Mouse (Mus musculus): ENCODE data around the gene Mgst3. TPM values are rescaled to one million over a fixed set of nuclear protein-coding genes. Genes with fewer than 3 reads are reported as not detected.
A peak's percentile ranks its signal among the peaks of the same experiment; 100 is the strongest.
"Not testable (repeated sequence)": the region's sequence is repeated elsewhere in the genome, so short reads cannot be mapped to it uniquely, and the experiment has no call there.

Mgst3 gene
- polyA plus RNA-seq, 1 experiment from 2014 or later: 223 TPM

DNA sequence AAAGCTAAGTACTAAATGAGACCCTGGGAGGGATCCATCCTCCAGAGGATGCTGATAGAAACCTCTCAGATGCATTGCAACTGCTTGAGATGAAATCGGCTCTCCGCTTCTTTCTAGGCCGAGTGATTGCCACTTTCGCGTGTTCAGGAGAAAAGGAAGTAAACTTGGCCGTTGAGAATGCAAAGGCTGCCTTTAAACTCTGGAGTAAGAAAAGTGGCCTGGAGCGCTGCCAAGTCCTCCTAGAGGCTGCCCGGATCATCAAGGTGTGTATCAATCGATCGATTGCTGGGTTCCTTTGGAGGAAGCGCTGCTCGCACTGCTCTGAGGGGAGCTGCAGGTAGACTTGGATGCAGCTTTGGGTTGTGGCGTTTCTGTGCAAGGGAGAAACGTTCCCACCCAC, 41.2 kb downstream of the Mgst3 start:
- H3K9ac ChIP-seq (replicated peaks): no peak overlapping the region
- no peak overlapping the region for H3K4me2 ChIP-seq
- no peaks in the 10 kb centered on the region for H3K9me3 ChIP-seq (replicated peaks)
- H3K4me3 ChIP-seq (replicated peaks): no peak overlapping the region
- no peak for ATAC-seq (ENCODE audit: low FRiP score)
- H3K36me3 ChIP-seq: peaks cover 30% of the 10 kb centered on the region
- H3K27ac ChIP-seq (replicated peaks): no peak overlapping the region
- peaks cover 12% of the 10 kb centered on the region for H3K4me1 ChIP-seq
- WGBS: 91% methylated on average over 14 of the region's 14 CpGs
- H3K27me3 ChIP-seq (replicated peaks): no peaks in the 10 kb centered on the region

DNA sequence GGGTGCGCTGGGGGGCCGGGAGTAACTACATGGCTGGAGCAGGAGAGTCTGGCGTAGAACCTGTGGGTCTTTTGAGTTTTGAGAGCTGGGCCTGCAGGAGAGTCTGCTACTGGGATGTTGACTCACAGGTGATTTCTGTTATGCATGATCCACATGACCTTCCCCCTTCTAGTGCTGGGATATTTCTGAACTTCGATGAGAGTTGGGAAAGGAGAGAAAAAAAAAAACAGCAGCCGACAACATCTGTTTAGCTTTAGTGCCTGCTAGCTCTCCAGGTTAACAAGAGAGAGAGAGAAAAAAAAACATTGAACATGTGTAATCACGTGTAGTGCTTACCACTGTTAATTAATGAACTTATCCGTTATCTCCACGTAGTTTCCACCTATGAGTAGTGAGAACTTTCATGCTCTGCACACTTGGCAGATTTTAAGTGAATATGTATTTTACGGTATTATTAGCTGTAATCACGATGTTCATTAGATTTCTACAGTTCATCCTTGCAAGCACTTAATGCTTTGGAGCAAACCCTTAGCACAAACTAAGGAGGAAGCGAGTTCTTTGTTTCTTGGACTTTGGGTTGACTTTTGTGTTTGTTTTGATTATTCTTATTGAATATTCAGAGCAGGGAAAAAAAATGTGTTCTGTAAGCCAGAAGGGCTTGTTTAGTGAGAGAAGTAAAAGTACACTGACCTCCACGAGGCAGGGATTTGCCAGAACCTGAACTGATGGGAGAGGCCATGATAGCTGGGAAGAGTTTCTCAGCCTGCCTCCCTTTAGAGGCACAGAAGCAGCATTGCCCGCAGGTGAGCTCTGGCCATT, 42.8 kb downstream of the Mgst3 start:
- 34% methylated on average over 13 of the region's 13 CpGs for WGBS
- Histone ChIP-seq H3K4me1 (peaks cover 12% of the 10 kb centered on the region), H3K9me3 (replicated peaks) (no peaks in the 10 kb centered on the region), H3K4me3 (replicated peaks) (peak overlapping the region; percentile 79), H3K27ac (replicated peaks) (peak overlapping the region; percentile 81), H3K27me3 (replicated peaks) (no peaks in the 10 kb centered on the region), H3K9ac (replicated peaks) (peak overlapping the region; percentile 77), H3K36me3 (peaks cover 14% of the 10 kb centered on the region), H3K4me2 (peak overlapping the region; percentile 85)
- no peak for ATAC-seq (ENCODE audit: low FRiP score)

DNA sequence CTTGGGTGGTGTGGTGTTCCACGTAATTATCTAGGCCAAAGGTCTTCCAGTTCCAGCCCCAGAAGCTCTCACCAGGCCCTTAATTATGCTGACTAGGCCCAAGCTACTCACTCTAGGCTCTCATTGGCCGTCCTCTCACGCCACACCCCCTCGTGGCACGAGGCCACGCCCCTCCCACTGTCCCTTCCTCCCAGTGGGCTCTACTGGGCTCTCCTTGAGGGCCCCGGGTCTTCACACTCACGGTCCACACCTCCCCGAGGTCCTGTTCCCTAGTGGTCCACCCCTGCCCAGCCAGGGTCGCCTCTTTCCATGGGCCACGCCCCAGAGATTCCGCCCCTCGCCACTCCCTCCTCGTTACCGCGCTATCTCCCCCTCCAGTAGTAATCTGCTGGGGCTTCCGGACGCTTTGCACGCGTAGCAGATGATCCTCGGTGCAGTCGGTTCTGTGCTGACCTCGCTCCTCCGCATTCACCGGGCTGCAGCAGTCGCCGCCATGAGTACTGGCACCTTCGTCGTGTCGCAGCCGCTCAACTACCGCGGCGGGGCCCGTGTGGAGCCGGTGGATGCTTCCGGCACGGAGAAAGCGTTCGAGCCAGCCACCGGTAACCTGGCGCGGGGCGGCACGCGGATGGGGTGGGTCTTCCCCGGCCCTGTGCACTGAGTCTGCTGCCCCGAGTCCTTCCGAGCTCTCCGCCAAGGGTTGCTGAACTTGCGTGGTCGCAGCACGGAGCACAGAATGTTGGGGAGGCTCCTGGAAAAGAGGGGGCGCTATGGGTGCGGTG, 43.6 kb downstream of the Mgst3 start, which contains the start of gene Aldh9a1:
Aldh9a1 (plus strand) TSS at position 177 of the 782 bp plus-strand sequence.
- ATAC-seq (ENCODE audit: low FRiP score): peak; percentile 97
- Histone ChIP-seq H3K9ac (replicated peaks) (peak within 1 kb of the TSS; percentile 77), H3K27ac (replicated peaks) (peak within 1 kb of the TSS; percentile 81), H3K4me3 (replicated peaks) (peak within 1 kb of the TSS; percentile 79), H3K9me3 (replicated peaks) (no peaks in the 10 kb centered on the region), H3K27me3 (replicated peaks) (no peaks in the 10 kb centered on the region), H3K36me3 (peaks cover 9% of the 10 kb centered on the region), H3K4me2 (peak within 1 kb of the TSS; percentile 85), H3K4me1 (peaks cover 12% of the 10 kb centered on the region)
- under 1% methylated on average over 55 of the region's 55 CpGs for WGBS

DNA sequence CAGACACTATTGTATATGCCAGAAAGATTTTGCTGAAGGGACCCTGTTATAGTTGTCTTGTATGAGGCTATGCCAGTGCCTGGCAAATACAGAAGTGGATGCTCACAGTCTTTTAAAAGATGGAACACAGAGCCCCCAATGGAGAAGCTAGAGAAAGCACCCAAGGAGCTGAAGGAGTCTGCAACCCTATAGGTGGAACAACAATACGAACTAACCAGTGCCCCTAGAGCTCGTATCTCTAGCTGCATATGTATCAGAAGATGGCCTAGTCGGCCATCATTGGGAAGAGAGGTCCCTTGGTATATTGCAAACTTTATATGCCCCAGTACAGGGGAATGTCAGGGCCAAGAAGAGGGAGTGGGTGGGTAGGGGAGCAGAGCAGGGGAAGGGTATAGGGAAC, 44.4 kb downstream of the Mgst3 start:
- H3K4me2 ChIP-seq: peak overlapping the region; percentile 85; the same call in 1 of the 2 replicates
- H3K4me1 ChIP-seq: peaks cover 12% of the 10 kb centered on the region
- H3K27ac ChIP-seq (replicated peaks): 0 out of 2 replicates have a peak overlapping the region, but pooled peaks have one; percentile 81
- H3K4me3 ChIP-seq (replicated peaks); ATAC-seq (ENCODE audit: low FRiP score); H3K27me3 ChIP-seq (replicated peaks); H3K9ac ChIP-seq (replicated peaks); H3K36me3 ChIP-seq; H3K9me3 ChIP-seq (replicated peaks): not testable (repeated sequence)
- 53% methylated on average over 3 of the region's 3 CpGs for WGBS

DNA sequence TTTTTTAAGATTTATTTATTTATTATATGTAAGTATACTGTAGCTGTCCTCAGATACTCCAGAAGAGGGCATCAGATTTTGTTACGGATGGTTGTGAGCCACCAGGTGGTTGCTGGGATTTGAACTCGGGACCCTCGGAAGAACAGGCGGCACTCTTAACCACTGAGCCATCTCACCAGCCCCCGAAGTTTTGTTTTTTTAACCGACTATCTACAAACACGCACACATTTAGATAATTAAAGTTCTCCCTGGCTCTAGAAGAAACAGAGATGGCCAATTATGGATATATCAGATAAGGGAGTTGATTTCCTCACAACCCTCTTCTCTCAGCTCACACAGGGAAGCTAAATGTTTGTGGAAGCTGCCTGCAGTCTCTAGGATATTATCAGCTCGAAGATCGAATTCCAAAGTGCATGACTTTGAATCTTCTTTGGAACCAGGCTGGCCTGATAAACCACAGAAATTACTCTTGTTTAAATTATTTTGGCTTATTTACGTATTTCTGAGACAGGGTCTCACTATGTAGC, 47.6 kb downstream of the Mgst3 start:
- H3K36me3 ChIP-seq; H3K27me3 ChIP-seq (replicated peaks); H3K4me2 ChIP-seq; ATAC-seq (ENCODE audit: low FRiP score); H3K9ac ChIP-seq (replicated peaks); H3K9me3 ChIP-seq (replicated peaks); H3K27ac ChIP-seq (replicated peaks); H3K4me3 ChIP-seq (replicated peaks): not testable (repeated sequence)
- WGBS: 93% methylated on average over 10 of the region's 10 CpGs
- H3K4me1 ChIP-seq: peaks cover 10% of the 10 kb centered on the region

DNA sequence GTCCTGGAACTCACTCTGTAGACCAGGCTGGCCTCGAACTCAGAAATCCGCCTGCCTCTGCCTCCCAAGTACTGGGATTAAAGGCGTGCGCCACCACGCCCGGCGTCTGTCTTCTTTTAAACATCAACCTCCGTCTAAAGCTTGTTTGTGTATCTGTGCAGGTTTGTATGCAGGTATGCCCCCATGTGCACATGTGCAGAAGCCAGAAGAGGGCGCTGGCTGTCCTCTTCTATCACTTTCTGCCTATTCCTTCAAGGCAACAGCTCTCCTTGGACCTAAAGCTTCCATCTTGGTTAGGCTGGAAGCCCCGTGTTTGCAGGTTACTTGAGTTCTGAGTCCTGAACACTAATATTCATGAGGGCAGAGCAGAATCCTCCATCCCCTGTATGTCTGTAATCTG, 50.8 kb downstream of the Mgst3 start:
- no peak for ATAC-seq (ENCODE audit: low FRiP score)
- Histone ChIP-seq H3K4me3 (replicated peaks) (no peak overlapping the region), H3K36me3 (no peaks in the 10 kb centered on the region), H3K27ac (replicated peaks) (no peak overlapping the region), H3K4me2 (no peak overlapping the region), H3K4me1 (0 out of 2 replicates have a peak, but pooled peaks cover 5% of the 10 kb centered on the region), H3K9me3 (replicated peaks) (no peaks in the 10 kb centered on the region), H3K27me3 (replicated peaks) (peaks cover 9% of the 10 kb centered on the region), H3K9ac (replicated peaks) (no peak overlapping the region)
- 93% methylated on average over 10 of the region's 10 CpGs for WGBS

DNA sequence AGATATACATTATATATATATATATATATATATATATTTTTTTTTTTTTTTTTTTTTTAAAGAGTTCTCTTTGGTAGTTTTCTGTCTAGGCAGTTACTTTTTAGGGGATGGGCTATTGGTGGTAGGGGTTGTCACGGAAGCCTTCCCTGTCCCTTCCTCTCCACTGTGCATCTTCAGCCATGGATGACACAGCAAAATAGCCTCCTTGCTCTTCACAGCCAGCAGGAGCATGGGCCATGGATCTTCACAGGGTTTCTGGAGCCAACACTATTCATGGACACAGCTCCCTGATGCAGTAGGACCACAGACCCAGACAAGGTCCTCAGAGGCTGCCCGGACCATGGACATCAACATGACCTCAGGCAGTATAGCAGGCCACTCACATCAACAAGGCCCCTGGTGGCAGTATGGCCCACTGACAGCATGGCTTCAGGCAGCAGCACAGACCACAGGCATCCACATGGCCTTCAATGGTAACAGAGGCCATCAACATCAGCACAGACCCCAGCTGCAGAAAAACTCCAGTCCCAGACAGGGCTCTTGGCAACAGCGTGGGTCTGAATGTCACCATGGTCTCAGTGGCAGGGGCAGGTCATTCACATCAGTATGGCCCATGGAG, 52.6 kb downstream of the Mgst3 start:
- Histone ChIP-seq H3K4me2 (no peak overlapping the region), H3K4me1 (peaks cover 5% of the 10 kb centered on the region; the same call in 1 of the 2 replicates), H3K27ac (replicated peaks) (no peak overlapping the region), H3K27me3 (replicated peaks) (peaks cover 9% of the 10 kb centered on the region), H3K9ac (replicated peaks) (no peak overlapping the region), H3K36me3 (no peaks in the 10 kb centered on the region), H3K4me3 (replicated peaks) (no peak overlapping the region), H3K9me3 (replicated peaks) (no peaks in the 10 kb centered on the region)
- 96% methylated on average over 3 of the region's 3 CpGs for WGBS
- ATAC-seq (ENCODE audit: low FRiP score): no peak

DNA sequence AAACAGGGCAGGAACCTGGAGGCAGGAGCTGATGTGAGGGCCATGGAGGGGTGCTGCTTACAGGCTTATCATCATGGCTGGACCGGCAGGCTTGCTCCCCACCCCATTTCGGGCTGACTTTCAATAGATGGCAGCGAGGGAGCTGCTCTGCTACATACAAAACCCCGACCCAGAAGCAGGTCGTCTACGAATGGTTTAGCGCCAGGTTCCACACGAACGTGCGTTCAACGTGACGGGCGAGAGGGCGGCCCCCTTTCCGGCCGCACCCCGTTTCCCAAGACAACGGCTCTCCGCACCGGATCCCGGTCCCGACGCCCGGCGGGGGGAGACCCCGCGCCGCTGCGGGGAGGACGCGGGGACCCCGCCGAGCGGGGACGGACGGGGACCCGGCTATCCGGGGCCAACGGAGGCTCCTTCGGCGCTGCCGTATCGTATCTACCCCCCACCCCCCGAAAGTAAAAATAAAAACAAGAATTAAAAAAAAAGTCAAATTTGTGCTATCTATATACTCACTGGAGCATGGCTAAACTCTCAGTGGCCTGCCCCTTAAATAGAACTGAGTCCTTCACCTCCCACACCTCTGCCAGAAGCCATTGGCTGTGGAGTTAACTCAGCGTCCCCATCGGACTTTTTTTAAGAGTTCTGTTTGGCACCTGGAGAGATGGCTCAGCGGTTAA, 53.4 kb downstream of the Mgst3 start:
- Histone ChIP-seq H3K4me1 (peaks cover 5% of the 10 kb centered on the region; the same call in 1 of the 2 replicates), H3K9ac (replicated peaks) (peak overlapping the region; percentile 11; the same call in 1 of the 2 replicates), H3K4me3 (replicated peaks) (peak overlapping the region; percentile 41), H3K4me2 (peak overlapping the region; percentile 75), H3K27me3 (replicated peaks) (peaks cover 9% of the 10 kb centered on the region), H3K36me3 (no peaks in the 10 kb centered on the region), H3K27ac (replicated peaks) (no peak overlapping the region), H3K9me3 (replicated peaks) (no peaks in the 10 kb centered on the region)
- 0 out of 2 replicates have a peak, but pooled peaks have one; percentile 21 for ATAC-seq (ENCODE audit: low FRiP score)
- WGBS: 1% methylated on average over 47 of the region's 47 CpGs

DNA sequence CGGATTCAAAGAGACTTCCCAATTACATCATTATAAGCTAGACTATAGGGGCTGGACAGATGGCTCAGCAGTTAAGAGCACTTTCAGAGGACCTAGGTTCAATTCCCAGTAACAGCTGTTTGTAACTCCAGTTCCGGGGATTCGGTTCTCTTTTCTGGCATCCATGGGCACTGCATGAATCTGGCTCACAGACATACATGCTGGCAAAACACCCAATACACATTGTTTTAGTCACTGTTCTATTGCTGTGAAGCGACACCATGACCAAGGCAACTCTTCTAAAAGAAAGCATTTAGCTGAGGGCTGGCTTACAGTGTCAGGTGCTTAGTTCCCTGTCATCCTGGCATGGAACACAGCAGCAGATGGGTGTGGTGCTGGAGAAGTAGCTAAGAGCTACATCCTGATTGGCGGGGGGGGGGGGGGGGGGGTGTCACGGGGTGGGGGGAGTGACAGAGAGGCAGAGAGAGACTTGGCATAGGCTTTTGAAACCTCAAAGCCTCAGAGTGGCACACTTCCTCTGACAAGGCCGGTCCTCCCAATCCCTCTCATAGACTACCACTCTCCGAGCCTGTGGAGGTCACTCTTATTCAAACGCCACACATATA, 54.4 kb downstream of the Mgst3 start:
- no peaks in the 10 kb centered on the region for H3K36me3 ChIP-seq
- WGBS: 65% methylated on average over 9 of the region's 9 CpGs
- no peak overlapping the region for H3K4me3 ChIP-seq (replicated peaks)
- H3K9me3 ChIP-seq (replicated peaks): no peaks in the 10 kb centered on the region
- H3K27me3 ChIP-seq (replicated peaks): peaks cover 9% of the 10 kb centered on the region
- H3K4me1 ChIP-seq: peaks cover 5% of the 10 kb centered on the region; the same call in 1 of the 2 replicates
- H3K4me2 ChIP-seq: no peak overlapping the region
- H3K9ac ChIP-seq (replicated peaks): no peak overlapping the region
- no peak overlapping the region for H3K27ac ChIP-seq (replicated peaks)
- ATAC-seq (ENCODE audit: low FRiP score): 0 out of 2 replicates have a peak, but pooled peaks have one; percentile 19

DNA sequence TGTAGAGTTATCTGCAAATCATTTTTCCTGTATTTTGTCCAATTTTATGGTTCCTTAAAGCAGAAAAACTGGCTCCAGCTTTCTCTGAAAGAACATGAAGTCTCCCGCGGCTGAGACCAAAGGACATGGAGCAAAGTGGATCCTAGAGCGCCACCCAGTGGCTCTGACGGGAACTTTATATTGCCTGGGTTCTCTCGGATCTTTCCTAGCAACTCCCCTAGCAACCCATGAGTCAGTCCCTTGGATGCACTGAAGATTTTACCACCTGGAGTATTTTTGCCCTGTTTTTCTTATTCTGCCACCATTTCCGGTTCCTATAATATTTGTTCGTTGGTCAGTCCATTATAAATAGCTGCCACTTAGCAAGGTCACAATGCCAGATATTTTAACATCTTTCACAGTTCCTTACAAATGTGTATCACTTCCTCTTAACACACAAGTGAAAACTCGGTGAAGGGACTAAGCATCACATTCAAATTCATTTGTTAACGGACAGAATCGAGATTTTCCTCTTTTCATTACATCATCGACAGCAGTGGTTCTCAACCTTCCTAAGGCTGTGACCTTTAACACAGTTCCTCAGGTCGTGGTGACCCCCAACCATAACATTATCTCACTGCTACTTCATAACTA, 56.1 kb downstream of the Mgst3 start:
- peaks cover 5% of the 10 kb centered on the region; the same call in 1 of the 2 replicates for H3K4me1 ChIP-seq
- H3K27me3 ChIP-seq (replicated peaks): peaks cover 9% of the 10 kb centered on the region
- no peak overlapping the region for H3K4me2 ChIP-seq
- 0 out of 2 replicates have a peak, but pooled peaks have one; percentile 54 for ATAC-seq (ENCODE audit: low FRiP score)
- no peak overlapping the region for H3K27ac ChIP-seq (replicated peaks)
- H3K4me3 ChIP-seq (replicated peaks): no peak overlapping the region
- H3K36me3 ChIP-seq: peaks cover 6% of the 10 kb centered on the region
- H3K9ac ChIP-seq (replicated peaks): no peak overlapping the region
- H3K9me3 ChIP-seq (replicated peaks): no peaks in the 10 kb centered on the region
- WGBS: 21% methylated on average over 12 of the region's 12 CpGs
